Mouse (Mus musculus) inflammation-experienced regulatory T-cells, adult 16 weeks (primary cell): ENCODE results near the gene Pxmp2. TPM values are rescaled to one million over a fixed set of nuclear protein-coding genes. Genes with fewer than 3 reads are reported as not detected.

Experiments used
- polyA plus RNA-seq: library from polyadenylated mRNA; unstranded; fragments of 100-300 nt; shearing (Covaris generic); gene quantifications from one replicate; pipeline ENCODE4 v1.2.1, GENCODE M21; 2017

Gene Pxmp2
- polyA plus RNA-seq = 6.4 TPM

GRCm38 (mm10) chr5:110285770-110286445 lies at the start of gene Pxmp2, which contains the start of gene Pole:
Gene Pxmp2, minus strand, starts transcription at chr5:110286186.
Gene Pole, plus strand, starts transcription at chr5:110286306.

GRCm38 (mm10) chr5:110269141-110270101 lies 16.6 kb downstream of the Pxmp2 start, which contains the start of gene Pgam5:
Gene Pgam5, minus strand, starts transcription at chr5:110269913.

GRCm38 (mm10) chr5:110230780-110231461 lies 55.1 kb downstream of the Pxmp2 start, which contains the start of gene Ankle2:
Gene Ankle2, plus strand, starts transcription at chr5:110231004.

Other genes starting within 250 kb of the Pxmp2 start
- 11.9 TPM for gene Gm17655, start 213.7 kb downstream of the Pxmp2 start, polyA plus RNA-seq
- gene Gm35315, start 191.8 kb downstream of the Pxmp2 start, polyA plus RNA-seq = 3.5 TPM
- gene Plcxd1, start 186.2 kb downstream of the Pxmp2 start, polyA plus RNA-seq = 3.2 TPM
- gene Gtpbp6, start 178.0 kb downstream of the Pxmp2 start, polyA plus RNA-seq = 54.6 TPM
- gene Zfp605, start 176.1 kb downstream of the Pxmp2 start, polyA plus RNA-seq = 5.3 TPM
- gene Chfr, start 150.3 kb downstream of the Pxmp2 start, polyA plus RNA-seq = 93.9 TPM
- gene Golga3, start 109.5 kb downstream of the Pxmp2 start, polyA plus RNA-seq = 44.8 TPM
- 13.7 TPM for gene Ankle2, start 55.2 kb downstream of the Pxmp2 start, polyA plus RNA-seq
- gene Pgam5, start 16.3 kb downstream of the Pxmp2 start, polyA plus RNA-seq = 30.1 TPM
- gene Pole, start 120 bp upstream of the Pxmp2 start, polyA plus RNA-seq = 6.0 TPM
- gene P2rx2, start 57.0 kb upstream of the Pxmp2 start, polyA plus RNA-seq = not detected
- gene Lrcol1, start 58.5 kb upstream of the Pxmp2 start, polyA plus RNA-seq = not detected
- gene Fbrsl1, start 162.3 kb upstream of the Pxmp2 start, polyA plus RNA-seq = 2.1 TPM